Mouse (Mus musculus): ENCODE measurements around the gene Rgs6. TPM values are rescaled to one million over a fixed set of nuclear protein-coding genes. Genes with fewer than 3 reads are reported as not detected.

Gene Rgs6
- polyA plus RNA-seq, 1 experiment = 2.9 TPM

GRCm38 (mm10) chr12:82987661-82988060, 399.6 kb downstream of the Rgs6 start:
- TF ChIP-seq CTCF (conservative IDR thresholded peaks at IDR 0.05; ENCODE audit: insufficient read depth, insufficient read length, low read depth, low read length) (no peak), POLR2A (IDR thresholded peaks at IDR 0.05; ENCODE audit: low read depth, low read length) (no peak)
- no peak for DNase-seq

GRCm38 (mm10) chr12:82993905-82994304, 405.8 kb downstream of the Rgs6 start:
- DNase-seq = peak; percentile 26
- TF ChIP-seq POLR2A (IDR thresholded peaks at IDR 0.05; ENCODE audit: low read depth, low read length) (no peak), CTCF (conservative IDR thresholded peaks at IDR 0.05; ENCODE audit: insufficient read depth, insufficient read length, low read depth, low read length) (no peak)
- H3K27me3 ChIP-seq (replicated peaks; ENCODE audit: control insufficient read depth, insufficient read depth, low read length) = no peaks in the 10 kb centered on the region
- 39% methylated on average over 4 of the region's 4 CpGs for WGBS
- no peak overlapping the region for H3K4me3 ChIP-seq (ENCODE audit: insufficient read depth, low read depth, low read length)
- H3K36me3 ChIP-seq (ENCODE audit: control insufficient read depth, insufficient read depth, low read length) = no peaks in the 10 kb centered on the region
- H3K27ac ChIP-seq (ENCODE audit: insufficient read depth, low read depth, low read length) = no peak overlapping the region
- no peaks in the 10 kb centered on the region for H3K4me1 ChIP-seq (ENCODE audit: control insufficient read depth, insufficient read depth, low read length)

More at GRCm38 (mm10) chr12:82987661-82988060, 399.6 kb downstream of the Rgs6 start:
- no peaks in the 10 kb centered on the region for H3K36me3 ChIP-seq (ENCODE audit: control insufficient read depth, insufficient read depth, low read length)
- no peak overlapping the region for H3K27ac ChIP-seq (ENCODE audit: insufficient read depth, low read depth, low read length)
- no peaks in the 10 kb centered on the region for H3K4me1 ChIP-seq (ENCODE audit: control insufficient read depth, insufficient read depth, low read length)
- H3K27me3 ChIP-seq (replicated peaks; ENCODE audit: control insufficient read depth, insufficient read depth, low read length) = no peaks in the 10 kb centered on the region; the same call in 1 of the 2 replicates
- WGBS = 89% methylated on average over 1 of the region's 1 CpGs
- H3K4me3 ChIP-seq (ENCODE audit: insufficient read depth, low read depth, low read length) = no peak overlapping the region

- no peak overlapping the region for H3K27ac ChIP-seq (ENCODE audit: insufficient read depth, low read depth, low read length)
- H3K4me3 ChIP-seq (ENCODE audit: insufficient read depth, low read depth, low read length) = no peak overlapping the region
- H3K36me3 ChIP-seq (ENCODE audit: control insufficient read depth, insufficient read depth, low read length) = no peaks in the 10 kb centered on the region
- TF ChIP-seq POLR2A (IDR thresholded peaks at IDR 0.05; ENCODE audit: low read depth, low read length) (no peak), CTCF (conservative IDR thresholded peaks at IDR 0.05; ENCODE audit: insufficient read depth, insufficient read length, low read depth, low read length) (no peak)
- H3K4me1 ChIP-seq (ENCODE audit: control insufficient read depth, insufficient read depth, low read length) = no peaks in the 10 kb centered on the region
- no peaks in the 10 kb centered on the region for H3K27me3 ChIP-seq (replicated peaks; ENCODE audit: control insufficient read depth, insufficient read depth, low read length)
- 52% methylated on average over 4 of the region's 4 CpGs for WGBS
- DNase-seq = no peak
Observed at GRCm38 (mm10) chr12:82996775-82997174, 408.7 kb downstream of the Rgs6 start.

GRCm38 (mm10) chr12:82998682-82999332, 410.7 kb downstream of the Rgs6 start:
- WGBS = 81% methylated on average over 10 of the region's 10 CpGs
- no peak overlapping the region for H3K27ac ChIP-seq (ENCODE audit: insufficient read depth, low read depth, low read length)
- TF ChIP-seq CTCF (conservative IDR thresholded peaks at IDR 0.05; ENCODE audit: insufficient read depth, insufficient read length, low read depth, low read length) (no peak), POLR2A (IDR thresholded peaks at IDR 0.05; ENCODE audit: low read depth, low read length) (no peak)
- H3K27me3 ChIP-seq (replicated peaks; ENCODE audit: control insufficient read depth, insufficient read depth, low read length) = no peaks in the 10 kb centered on the region
- H3K4me3 ChIP-seq (ENCODE audit: insufficient read depth, low read depth, low read length) = no peak overlapping the region
- no peaks in the 10 kb centered on the region for H3K36me3 ChIP-seq (ENCODE audit: control insufficient read depth, insufficient read depth, low read length)
- H3K4me1 ChIP-seq (ENCODE audit: control insufficient read depth, insufficient read depth, low read length) = no peaks in the 10 kb centered on the region
- DNase-seq = no peak

- no peaks in the 10 kb centered on the region for H3K36me3 ChIP-seq (ENCODE audit: control insufficient read depth, insufficient read depth, low read length)
- WGBS = 60% methylated on average over 7 of the region's 7 CpGs
- no peak overlapping the region for H3K27ac ChIP-seq (ENCODE audit: insufficient read depth, low read depth, low read length)
- H3K4me3 ChIP-seq (ENCODE audit: insufficient read depth, low read depth, low read length) = no peak overlapping the region
- H3K4me1 ChIP-seq (ENCODE audit: control insufficient read depth, insufficient read depth, low read length) = no peaks in the 10 kb centered on the region
- TF ChIP-seq CTCF (conservative IDR thresholded peaks at IDR 0.05; ENCODE audit: insufficient read depth, insufficient read length, low read depth, low read length) (no peak), POLR2A (IDR thresholded peaks at IDR 0.05; ENCODE audit: low read depth, low read length) (no peak)
- no peak for DNase-seq
- H3K27me3 ChIP-seq (replicated peaks; ENCODE audit: control insufficient read depth, insufficient read depth, low read length) = no peaks in the 10 kb centered on the region
Observed at GRCm38 (mm10) chr12:82999333-83000032, 411.4 kb downstream of the Rgs6 start.

GRCm38 (mm10) chr12:83000033-83000570, 412.0 kb downstream of the Rgs6 start:
- H3K4me1 ChIP-seq (ENCODE audit: control insufficient read depth, insufficient read depth, low read length) = no peaks in the 10 kb centered on the region
- DNase-seq = peak; percentile 12
- 83% methylated on average over 11 of the region's 11 CpGs for WGBS
- TF ChIP-seq CTCF (conservative IDR thresholded peaks at IDR 0.05; ENCODE audit: insufficient read depth, insufficient read length, low read depth, low read length) = no peak
- no peak for TF ChIP-seq POLR2A (IDR thresholded peaks at IDR 0.05; ENCODE audit: low read depth, low read length)
- H3K4me3 ChIP-seq (ENCODE audit: insufficient read depth, low read depth, low read length) = no peak overlapping the region
- no peaks in the 10 kb centered on the region for H3K36me3 ChIP-seq (ENCODE audit: control insufficient read depth, insufficient read depth, low read length)
- H3K27me3 ChIP-seq (replicated peaks; ENCODE audit: control insufficient read depth, insufficient read depth, low read length) = no peaks in the 10 kb centered on the region
- H3K27ac ChIP-seq (ENCODE audit: insufficient read depth, low read depth, low read length) = no peak overlapping the region

GRCm38 (mm10) chr12:83000957-83001356, 412.9 kb downstream of the Rgs6 start:
- H3K36me3 ChIP-seq (ENCODE audit: control insufficient read depth, insufficient read depth, low read length) = no peaks in the 10 kb centered on the region
- no peak overlapping the region for H3K27ac ChIP-seq (ENCODE audit: insufficient read depth, low read depth, low read length)
- DNase-seq = no peak
- H3K27me3 ChIP-seq (replicated peaks; ENCODE audit: control insufficient read depth, insufficient read depth, low read length) = no peaks in the 10 kb centered on the region
- TF ChIP-seq CTCF (conservative IDR thresholded peaks at IDR 0.05; ENCODE audit: insufficient read depth, insufficient read length, low read depth, low read length) (no peak), POLR2A (IDR thresholded peaks at IDR 0.05; ENCODE audit: low read depth, low read length) (no peak)
- no peaks in the 10 kb centered on the region for H3K4me1 ChIP-seq (ENCODE audit: control insufficient read depth, insufficient read depth, low read length)
- no peak overlapping the region for H3K4me3 ChIP-seq (ENCODE audit: insufficient read depth, low read depth, low read length)
- 92% methylated on average over 4 of the region's 4 CpGs for WGBS

Data from kidney, adult 2 months (tissue).